Mouse (Mus musculus) skeletal muscle tissue, adult 2 months (tissue): ENCODE data around the gene Agbl4.

Experiments
- DNase-seq: peaks from one replicate; pipeline ENCODE4 v3.0.0-alpha.2; 2012; ENCODE audit warnings: low read depth, low spot score

Agbl4 gene

DNA sequence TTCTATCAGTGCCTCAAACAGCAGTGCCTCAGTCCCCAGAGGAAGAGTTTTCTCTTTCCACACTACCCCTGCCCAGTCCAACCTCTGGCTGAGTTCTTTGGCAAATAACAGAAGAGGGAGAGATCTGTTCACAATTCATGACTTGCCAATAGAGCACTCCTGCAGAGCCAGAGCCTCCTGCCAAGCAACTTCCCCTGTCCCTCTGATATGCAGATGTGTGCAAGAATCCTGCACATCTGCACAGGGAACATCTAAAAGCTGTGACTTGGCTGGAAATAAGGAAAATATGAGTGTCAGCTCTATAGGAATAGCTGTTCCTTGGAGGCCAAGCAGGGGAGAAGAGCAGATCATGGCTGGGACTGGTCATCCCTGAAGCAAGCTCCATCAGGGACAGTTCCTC is 993.3 kb downstream of the Agbl4 start:
- peak; percentile 48 for DNase-seq

GRCm38 (mm10) chr4:111399784-111400183 is 1002.3 kb downstream of the Agbl4 start:
- DNase-seq: no peak

- no peak for DNase-seq
Observed at GRCm38 (mm10) chr4:111400676-111401075, 1003.2 kb downstream of the Agbl4 start.

- no peak for DNase-seq
Observed at GRCm38 (mm10) chr4:111403243-111403642, 1005.8 kb downstream of the Agbl4 start.

- no peak for DNase-seq
Observed at GRCm38 (mm10) chr4:111410731-111411130, 1013.3 kb downstream of the Agbl4 start.

- peak; percentile 35 for DNase-seq
Observed at GRCm38 (mm10) chr4:111414399-111414798, 1016.9 kb downstream of the Agbl4 start.

DNA sequence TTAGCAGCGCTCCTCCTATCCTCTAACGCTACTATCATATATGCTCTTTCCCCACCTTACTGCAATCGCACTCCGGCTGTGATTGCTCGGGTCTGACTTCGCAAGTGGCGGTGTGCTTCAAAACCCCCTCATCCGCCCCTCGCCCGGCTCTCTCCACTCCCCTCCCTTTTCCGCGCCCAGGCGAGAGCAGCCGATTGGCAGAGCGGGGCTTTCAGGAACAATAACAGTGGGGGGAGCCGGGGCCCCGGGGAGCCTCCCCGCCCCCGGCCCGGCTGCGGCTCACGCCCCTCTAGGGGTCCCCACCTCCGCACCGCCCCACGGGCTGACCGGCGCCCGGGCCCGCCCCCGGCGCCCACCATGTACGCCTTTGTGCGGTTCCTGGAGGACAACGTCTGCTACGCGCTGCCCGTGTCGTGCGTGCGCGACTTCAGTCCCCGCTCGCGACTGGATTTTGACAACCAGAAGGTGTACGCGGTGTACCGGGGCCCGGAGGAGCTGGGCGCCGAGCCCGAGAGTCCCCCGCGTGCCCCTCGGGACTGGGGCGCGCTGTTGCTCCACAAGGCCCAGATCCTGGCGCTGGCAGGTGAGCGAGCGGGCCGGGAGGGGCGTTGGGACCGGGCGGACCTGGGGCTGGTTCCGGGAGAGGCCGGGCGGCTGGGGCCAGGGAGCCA is 1017.5 kb downstream of the Agbl4 start, which contains the start of gene Bend5:
Gene Bend5 (plus strand): TSS at position 189 of the 671 bp plus-strand sequence.
- DNase-seq: peak; percentile 10

GRCm38 (mm10) chr4:111416126-111416525 is 1018.7 kb downstream of the Agbl4 start:
- no peak for DNase-seq

DNA sequence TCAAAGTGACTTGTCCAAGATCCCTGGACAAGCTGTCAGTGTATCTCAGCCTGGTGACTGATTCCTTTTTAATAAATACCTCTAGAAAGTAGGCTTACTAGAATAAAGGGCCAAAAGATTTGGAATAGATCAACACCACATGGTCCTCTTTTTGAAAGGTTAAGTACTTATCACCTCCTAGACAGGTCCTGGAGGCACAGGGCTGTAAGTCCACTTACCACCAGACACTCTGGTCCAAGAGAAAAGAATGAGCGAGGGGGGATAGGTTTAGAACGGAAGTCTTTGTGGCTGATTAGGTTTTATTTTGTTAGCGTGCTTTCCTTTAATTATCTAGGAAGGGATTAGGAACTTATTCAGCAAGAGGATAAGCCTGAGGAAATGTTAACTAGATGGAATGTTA is 1019.1 kb downstream of the Agbl4 start:
- no peak for DNase-seq

DNA sequence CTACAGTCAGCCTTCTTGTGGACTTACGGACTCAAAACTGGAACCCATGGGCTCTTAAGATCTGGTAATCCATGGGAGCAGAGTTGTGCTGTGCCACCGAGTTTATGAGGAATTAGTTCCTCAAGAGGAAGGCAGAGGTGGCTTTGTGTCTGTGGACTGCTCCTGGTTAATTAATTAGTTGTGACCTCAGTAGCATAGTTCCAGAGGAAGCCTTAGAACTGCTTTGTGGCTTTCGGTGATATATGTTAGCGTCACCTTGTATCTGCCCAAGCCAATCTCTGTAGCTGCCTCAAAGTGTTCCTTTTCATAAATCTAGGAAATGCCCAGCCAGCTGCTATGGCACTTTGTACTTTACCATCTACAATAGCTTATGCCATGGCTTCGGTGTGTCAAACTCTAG is 1020.3 kb downstream of the Agbl4 start:
- no peak for DNase-seq

GRCm38 (mm10) chr4:111419476-111419875 is 1022.0 kb downstream of the Agbl4 start:
- no peak for DNase-seq

GRCm38 (mm10) chr4:111420031-111420430 is 1022.6 kb downstream of the Agbl4 start:
- DNase-seq: peak; percentile 68

- no peak for DNase-seq
Observed at GRCm38 (mm10) chr4:111420955-111421354, 1023.5 kb downstream of the Agbl4 start.

GRCm38 (mm10) chr4:111421785-111422184 is 1024.3 kb downstream of the Agbl4 start:
- no peak for DNase-seq

DNA sequence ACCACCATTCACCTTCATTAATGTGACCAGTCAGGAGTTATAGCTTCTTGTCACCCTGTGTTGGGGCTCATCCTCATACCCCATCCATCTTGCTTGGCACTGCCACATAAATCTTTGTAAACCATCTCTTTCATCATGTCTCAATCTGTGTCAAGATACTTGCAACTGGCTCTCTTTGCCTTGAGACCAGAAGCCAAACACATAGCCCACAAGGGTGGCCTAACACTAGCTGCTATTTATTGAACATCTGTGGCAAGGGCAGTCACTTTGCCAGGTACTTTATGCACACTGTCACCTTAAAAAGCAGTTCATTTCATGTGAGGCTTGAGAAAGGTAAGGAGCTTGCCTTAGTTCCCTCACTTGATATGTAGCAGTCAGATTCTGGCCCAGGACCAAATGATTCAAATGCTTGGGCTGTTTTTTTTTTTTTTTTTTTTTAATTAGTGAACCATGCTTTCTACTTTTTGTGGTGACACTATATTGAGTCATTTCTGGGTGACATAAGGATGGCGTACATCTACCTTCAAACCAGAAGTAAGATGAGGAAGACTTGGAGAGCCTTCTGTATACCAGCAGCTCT is 1027.0 kb downstream of the Agbl4 start:
- DNase-seq: no peak

DNA sequence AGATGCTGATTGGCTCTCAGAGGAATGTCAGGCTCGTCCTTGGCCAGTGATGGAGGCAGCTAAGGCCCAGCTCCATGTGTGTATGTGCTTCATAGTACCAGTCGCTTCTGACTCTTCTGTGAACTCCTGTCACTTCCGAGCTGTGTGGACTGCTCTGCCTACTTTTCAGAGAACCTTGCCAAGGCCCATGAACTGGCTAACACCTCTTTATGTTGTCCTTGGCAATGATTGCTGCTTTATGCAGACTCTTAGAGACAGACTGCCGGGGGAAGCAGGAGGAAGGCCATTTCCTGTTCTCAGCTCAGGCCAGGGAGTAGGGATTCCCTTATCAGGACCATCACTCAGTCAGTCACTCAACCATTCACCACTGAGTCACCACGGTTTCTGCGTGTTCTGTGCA is 1027.7 kb downstream of the Agbl4 start:
- no peak for DNase-seq

DNA sequence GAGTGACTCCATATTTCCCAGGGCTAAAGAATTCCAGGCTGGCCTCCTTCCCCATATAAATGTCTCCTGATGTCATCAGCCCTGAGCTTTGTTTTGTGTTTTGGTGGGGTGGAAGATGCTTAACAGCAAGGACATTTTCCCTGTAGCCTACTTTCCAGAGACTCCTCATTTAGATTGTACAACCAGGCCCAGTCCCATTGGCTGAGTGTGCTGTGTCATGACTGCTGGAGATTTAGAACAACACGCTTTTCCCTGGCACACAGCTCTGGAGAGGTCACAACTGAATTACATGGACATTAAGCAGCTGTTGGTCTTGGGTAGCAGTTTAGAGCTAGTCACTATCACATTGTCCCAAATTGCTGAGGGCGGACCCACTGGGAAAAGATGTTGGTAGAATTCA is 1033.7 kb downstream of the Agbl4 start:
- DNase-seq: peak; percentile 18

DNA sequence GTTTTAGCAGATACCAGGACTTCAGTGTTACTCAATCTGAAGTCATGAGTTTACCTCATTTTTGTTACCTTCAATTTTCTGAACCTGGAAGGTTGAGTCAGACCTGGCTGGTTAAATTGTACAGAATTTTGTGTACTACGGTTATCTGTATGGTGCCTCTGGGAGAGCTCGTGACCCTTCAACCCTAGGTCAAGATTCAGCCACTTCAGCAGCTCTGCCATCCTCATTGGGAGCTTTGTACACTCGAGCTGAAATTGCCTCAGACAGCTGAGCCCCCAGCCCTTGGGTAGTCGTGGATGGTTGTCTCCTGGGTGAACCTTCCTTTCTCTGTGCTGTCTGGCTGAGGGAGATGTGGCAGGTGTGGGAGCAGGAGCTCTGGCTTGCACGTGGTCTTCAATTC is 1034.6 kb downstream of the Agbl4 start:
- no peak for DNase-seq

- DNase-seq: no peak
Observed at GRCm38 (mm10) chr4:111432417-111432816, 1035.0 kb downstream of the Agbl4 start.

DNA sequence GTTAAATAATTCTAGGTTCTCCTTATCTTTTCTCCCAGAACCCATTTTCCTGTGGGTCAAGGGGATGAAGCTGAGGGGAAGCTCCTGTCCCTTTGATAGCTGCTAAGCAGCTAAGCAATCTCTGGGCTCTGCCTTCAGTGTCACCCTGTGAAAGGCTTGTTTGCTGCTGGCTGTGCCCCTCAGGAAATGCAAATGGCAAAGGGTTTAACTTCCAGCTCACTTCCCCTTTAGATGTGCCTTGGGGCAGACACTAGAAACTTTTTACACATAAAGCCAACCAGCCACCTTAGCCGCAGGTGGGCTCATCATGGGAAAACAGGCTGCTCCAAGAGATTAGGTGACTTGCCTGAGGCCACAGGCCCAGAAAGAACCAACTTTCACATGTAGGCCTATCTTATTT is 1044.2 kb downstream of the Agbl4 start:
- no peak for DNase-seq

- DNase-seq: peak; percentile 34
Observed at GRCm38 (mm10) chr4:111442435-111443238, 1045.2 kb downstream of the Agbl4 start.

DNA sequence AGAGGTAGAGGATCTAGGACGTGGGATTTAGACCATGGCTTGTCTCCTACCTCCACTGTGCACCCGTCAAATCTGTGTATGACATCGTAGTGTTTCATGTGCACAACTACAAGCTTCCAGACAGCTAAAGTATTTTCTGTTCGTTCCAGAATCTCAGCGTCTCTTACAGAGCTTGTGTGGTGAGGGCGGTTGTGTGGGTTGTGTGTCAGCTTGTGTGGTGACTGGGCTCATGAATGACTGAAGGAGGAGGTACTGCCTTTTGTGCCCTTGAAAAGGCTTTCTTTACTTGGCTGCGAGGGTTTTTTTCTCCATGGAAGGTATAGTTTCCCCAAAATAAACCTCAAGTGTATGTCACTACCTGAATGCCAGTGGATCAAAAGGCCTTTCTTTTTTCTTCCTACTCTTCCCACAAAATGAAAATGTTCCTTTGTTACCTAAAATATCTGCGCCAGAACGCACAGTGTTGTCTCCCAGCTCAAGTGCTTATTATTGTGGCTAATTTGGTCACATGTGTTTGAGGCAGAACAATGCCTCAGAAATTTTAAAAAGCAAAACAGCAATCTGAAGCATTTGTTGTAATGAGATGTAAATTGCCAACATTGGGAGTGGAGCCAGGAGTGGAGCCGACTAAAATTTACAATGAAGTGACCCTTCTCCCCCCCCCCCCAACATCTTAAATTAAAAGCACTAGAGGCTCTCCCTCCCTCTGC is 1046.6 kb downstream of the Agbl4 start:
- DNase-seq: no peak
